Mouse (Mus musculus) megakaryocyte, embryonic 14.5 days (primary cell): Measurements from ENCODE around the gene Alg9.

Experiments used
- FLI1 ChIP-seq: IDR thresholded peaks from 2 replicates; pipeline ENCODE4 v1.6.1; 2012; ENCODE audit warnings: low read length, inconsistent platforms, mixed read lengths
- GATA1 ChIP-seq: IDR thresholded peaks from 3 replicates; pipeline ENCODE4 v1.6.1; 2012; ENCODE audit warnings: mixed read lengths, low read length, inconsistent platforms, borderline replicate concordance

DNA sequence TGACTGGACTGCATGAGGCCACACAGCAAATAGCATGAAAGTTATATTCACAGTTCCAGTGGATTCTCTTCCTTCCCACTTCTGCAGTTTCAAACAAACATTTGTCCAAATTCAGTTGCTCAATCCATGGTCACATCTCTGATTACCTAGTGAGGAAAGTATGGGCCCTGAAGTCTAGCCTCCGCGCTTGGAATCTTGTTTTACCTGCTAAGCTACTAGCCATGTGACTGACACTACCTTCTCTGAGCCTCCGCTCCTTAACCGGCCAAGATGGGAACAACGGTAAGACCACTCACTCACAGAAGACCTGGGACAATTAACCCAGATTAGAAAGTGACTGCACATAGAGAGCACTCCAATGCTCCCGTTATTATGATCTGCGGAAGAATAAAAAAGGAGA is 29.0 kb upstream of the Alg9 start:
- TF ChIP-seq GATA1, result no peak
- no peak for TF ChIP-seq FLI1
